Mouse (Mus musculus) bone marrow macrophage, adult 2 months (primary cell): ENCODE results near the gene Smndc1.

Source experiments
- CTCF ChIP-seq: IDR thresholded peaks from 2 replicates; pipeline ENCODE4 v1.5.1; 2012; ENCODE audit warnings: low read depth, mild to moderate bottlenecking, low read length, moderate library complexity
- POLR2A ChIP-seq: IDR thresholded peaks from 2 replicates; pipeline ENCODE4 v1.6.1; 2012; ENCODE audit warnings: mild to moderate bottlenecking, low read depth, low read length, borderline replicate concordance

DNA sequence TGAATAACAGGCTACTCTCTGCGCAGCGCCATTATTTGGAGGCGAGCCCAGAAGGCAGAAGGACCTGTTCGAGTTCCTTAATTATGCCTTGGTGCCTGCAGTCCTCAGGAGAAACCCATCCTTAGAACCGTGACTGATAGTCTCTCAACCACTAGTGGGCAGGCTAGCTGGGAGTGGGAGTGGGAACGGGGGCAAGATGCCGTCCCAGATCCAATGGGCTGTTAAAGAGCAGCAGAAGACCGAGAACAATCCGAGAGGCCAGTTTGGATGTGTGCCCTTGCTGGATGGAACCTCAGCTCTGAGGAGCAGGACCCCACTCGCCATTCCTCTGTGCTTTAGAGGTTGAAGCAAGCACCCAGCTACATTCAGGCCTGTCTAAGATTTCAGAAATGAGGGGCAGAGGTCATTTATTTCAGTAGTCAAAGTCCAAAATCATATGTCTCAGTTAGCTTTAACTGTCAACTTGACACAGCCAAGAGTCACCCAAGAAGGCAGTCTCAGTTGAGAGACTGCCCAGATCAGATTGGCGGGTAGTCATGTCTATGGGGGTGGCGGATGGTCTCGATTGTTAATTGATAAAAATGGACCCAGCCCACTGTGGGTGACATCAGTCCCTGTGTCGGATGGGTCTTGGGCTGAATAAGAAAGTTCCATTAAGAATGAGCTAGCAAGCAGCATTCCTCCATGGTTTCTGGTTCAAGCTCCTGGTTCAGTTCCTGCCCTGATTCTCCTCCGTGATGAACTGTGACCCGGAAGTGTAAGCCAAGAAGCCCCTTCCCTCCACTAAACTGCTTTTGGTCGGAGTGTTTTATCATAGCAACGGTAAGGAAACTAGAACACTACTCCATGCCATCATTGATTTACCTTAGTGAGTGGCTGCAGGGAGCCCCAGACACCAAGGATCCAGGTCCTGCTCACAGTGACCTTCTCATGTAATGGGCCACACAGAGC lies 32.3 kb upstream of the Smndc1 start:
- TF ChIP-seq POLR2A (no peak), CTCF (no peak)
